Mouse (Mus musculus) stomach, postnatal 0 days (tissue): ENCODE measurements at regions not wholly inside any gene's neighbourhood (a gene's known extent, or its start where the extent isn't known, plus 50 kb on each side); places are given as distances from the start of the nearest gene placed in this dataset.

Experiments
- CTCF ChIP-seq: IDR thresholded peaks from 2 replicates; pipeline ENCODE4 v1.5.1; 2016; ENCODE audit warnings: antibody characterized with exemption, low read depth, mild to moderate bottlenecking, moderate library complexity
- EP300 ChIP-seq: optimal IDR thresholded peaks from 2 replicates; pipeline ENCODE3; 2016; ENCODE audit warnings: antibody characterized with exemption

GRCm38 (mm10) chr7:113049440-113049839 lies 95.7 kb downstream of the Rassf10 start:
- TF ChIP-seq CTCF: no peak
- no peak for TF ChIP-seq EP300
